Mouse (Mus musculus) erythroblast, embryonic 14.5 days (primary cell): ENCODE measurements around the gene Tnfrsf11a. TPM values are rescaled to one million over a fixed set of nuclear protein-coding genes. Genes with fewer than 3 reads are reported as not detected.

Source experiments
- H3K27me3 ChIP-seq: 2 replicates; pipeline ENCODE4 v1.6.1; 2012; ENCODE audit warnings: inconsistent platforms; ENCODE audit not compliant: control insufficient read depth
- H3K36me3 ChIP-seq: 2 replicates; pipeline ENCODE4 v1.6.1; 2012; ENCODE audit warnings: mild to moderate bottlenecking, inconsistent platforms; ENCODE audit not compliant: control insufficient read depth
- H3K4me1 ChIP-seq: 2 replicates; pipeline ENCODE4 v1.6.1; 2012; ENCODE audit warnings: inconsistent platforms; ENCODE audit not compliant: control insufficient read depth
- H3K4me3 ChIP-seq: replicated peaks from 2 replicates; pipeline ENCODE3; 2012; ENCODE audit warnings: moderate library complexity, mild to moderate bottlenecking, inconsistent platforms
- H3K9me3 ChIP-seq: 2 replicates; pipeline ENCODE4 v1.6.1; 2012; ENCODE audit warnings: low read length, inconsistent platforms, mixed read lengths; ENCODE audit not compliant: control insufficient read depth
- GATA1 ChIP-seq: IDR thresholded peaks from 2 replicates; pipeline ENCODE4 v1.6.1; 2012; ENCODE audit warnings: low read length, inconsistent platforms, mixed read lengths
- TAL1 ChIP-seq: IDR thresholded peaks from 3 replicates; pipeline ENCODE4 v1.6.1; 2012; ENCODE audit warnings: low read length, inconsistent platforms, mixed read lengths
- polyA plus RNA-seq: library from polyadenylated mRNA; stranded (reverse); fragments of >175 nt; gene quantifications from 2 replicates; pipeline ENCODE4 v1.2.3, GENCODE M21; 2012

Tnfrsf11a gene
- polyA plus RNA-seq, result 0.01 TPM in 1 of 2 replicates, not detected in the other

GRCm38 (mm10) chr1:105780457-105781364, at the start of gene Tnfrsf11a:
Gene Tnfrsf11a, plus strand, starts transcription at chr1:105780718.
- no peaks in the 10 kb centered on the region for H3K4me1 ChIP-seq
- H3K9me3 ChIP-seq, result no peaks in the 10 kb centered on the region
- H3K4me3 ChIP-seq, result peak within 1 kb of the TSS; percentile 51
- no peak for TF ChIP-seq GATA1
- TF ChIP-seq TAL1, result no peak
- H3K36me3 ChIP-seq, result no peaks in the 10 kb centered on the region
- peaks cover 44% of the 10 kb centered on the region for H3K27me3 ChIP-seq

- Histone ChIP-seq H3K9me3 (no peaks in the 10 kb centered on the region), H3K36me3 (peaks cover 39% of the 10 kb centered on the region), H3K4me3 (no peak overlapping the region), H3K27me3 (no peaks in the 10 kb centered on the region), H3K4me1 (no peaks in the 10 kb centered on the region)
- TF ChIP-seq GATA1, result no peak
- no peak for TF ChIP-seq TAL1
These were observed 45.2 kb upstream of the Tnfrsf11a start for GRCm38 (mm10) chr1:105735318-105735717.

GRCm38 (mm10) chr1:105738334-105738733, 42.2 kb upstream of the Tnfrsf11a start:
- TF ChIP-seq GATA1 (no peak), TAL1 (no peak)
- Histone ChIP-seq H3K36me3 (peaks cover 51% of the 10 kb centered on the region), H3K27me3 (no peaks in the 10 kb centered on the region), H3K4me3 (no peak overlapping the region), H3K9me3 (no peaks in the 10 kb centered on the region), H3K4me1 (no peaks in the 10 kb centered on the region)

- H3K4me1 ChIP-seq, result no peaks in the 10 kb centered on the region
- no peaks in the 10 kb centered on the region for H3K27me3 ChIP-seq
- peaks cover 58% of the 10 kb centered on the region for H3K36me3 ChIP-seq
- no peaks in the 10 kb centered on the region for H3K9me3 ChIP-seq
- TF ChIP-seq GATA1 (no peak), TAL1 (no peak)
- no peak overlapping the region for H3K4me3 ChIP-seq
These were observed 41.0 kb upstream of the Tnfrsf11a start for GRCm38 (mm10) chr1:105739493-105739892.

GRCm38 (mm10) chr1:105742481-105742880, 38.0 kb upstream of the Tnfrsf11a start:
- H3K4me1 ChIP-seq, result no peaks in the 10 kb centered on the region
- no peaks in the 10 kb centered on the region for H3K9me3 ChIP-seq
- TF ChIP-seq GATA1 (no peak), TAL1 (no peak)
- no peaks in the 10 kb centered on the region for H3K27me3 ChIP-seq
- peaks cover 62% of the 10 kb centered on the region for H3K36me3 ChIP-seq
- H3K4me3 ChIP-seq, result no peak overlapping the region

- Histone ChIP-seq H3K4me3 (no peak overlapping the region), H3K36me3 (peaks cover 74% of the 10 kb centered on the region), H3K27me3 (no peaks in the 10 kb centered on the region), H3K9me3 (no peaks in the 10 kb centered on the region), H3K4me1 (no peaks in the 10 kb centered on the region)
- TF ChIP-seq TAL1, result no peak
- no peak for TF ChIP-seq GATA1
These were observed 34.1 kb upstream of the Tnfrsf11a start for GRCm38 (mm10) chr1:105746444-105746843.

- Histone ChIP-seq H3K9me3 (no peaks in the 10 kb centered on the region), H3K4me1 (no peaks in the 10 kb centered on the region), H3K4me3 (no peak overlapping the region), H3K36me3 (peaks cover 71% of the 10 kb centered on the region), H3K27me3 (no peaks in the 10 kb centered on the region)
- TF ChIP-seq TAL1 (no peak), GATA1 (no peak)
These were observed 33.5 kb upstream of the Tnfrsf11a start for GRCm38 (mm10) chr1:105746858-105747596.

- H3K4me3 ChIP-seq, result no peak overlapping the region
- H3K27me3 ChIP-seq, result no peaks in the 10 kb centered on the region
- TF ChIP-seq TAL1 (no peak), GATA1 (no peak)
- peaks cover 75% of the 10 kb centered on the region for H3K36me3 ChIP-seq
- no peaks in the 10 kb centered on the region for H3K4me1 ChIP-seq
- no peaks in the 10 kb centered on the region for H3K9me3 ChIP-seq
These were observed 32.3 kb upstream of the Tnfrsf11a start for GRCm38 (mm10) chr1:105748091-105748799.
